Mouse (Mus musculus) embryonic facial prominence, embryonic 10.5 days (tissue): ENCODE measurements around the gene Gm2888. TPM values are rescaled to one million over a fixed set of nuclear protein-coding genes. Genes with fewer than 3 reads are reported as not detected.
A peak's percentile ranks its signal among the peaks of the same experiment; 100 is the strongest.
"Not testable (repeated sequence)": the region's sequence is repeated elsewhere in the genome, so short reads cannot be mapped to it uniquely, and the experiment has no call there.

Source experiments
- DNase-seq: peaks from one replicate; pipeline ENCODE4 v3.0.0-alpha.2; 2017; ENCODE audit warnings: low spot score
- H3K27ac ChIP-seq: fragments of 300-500 bp; sonication (generic); replicated peaks from 2 replicates; pipeline ENCODE4 v1.5.1; 2016; ENCODE audit warnings: mild to moderate bottlenecking
- H3K27me3 ChIP-seq: fragments of 300-500 bp; sonication (generic); replicated peaks from 2 replicates; pipeline ENCODE4 v1.6.1; 2016; ENCODE audit warnings: low read depth, mild to moderate bottlenecking; ENCODE audit not compliant: poor library complexity, severe bottlenecking
- H3K36me3 ChIP-seq: fragments of 300-500 bp; sonication (generic); replicated peaks from 2 replicates; pipeline ENCODE4 v1.6.1; 2016; ENCODE audit warnings: mild to moderate bottlenecking, moderate library complexity
- H3K4me1 ChIP-seq: fragments of 300-500 bp; sonication (generic); 2 replicates; pipeline ENCODE4 v1.6.1; 2016
- H3K4me3 ChIP-seq: fragments of 300-500 bp; sonication (generic); 2 replicates; pipeline ENCODE4 v1.5.1; 2016; ENCODE audit warnings: mild to moderate bottlenecking, moderate library complexity
- H3K9me3 ChIP-seq: fragments of 300-500 bp; sonication (generic); 2 replicates; pipeline ENCODE4 v1.6.1; 2016; ENCODE audit warnings: mild to moderate bottlenecking
- WGBS: fragments of 180-500 bp; shearing (Covaris S2); methylation state at CpG from one replicate; pipeline ENCODE4 v1.1.7; 2016; 5-methylcytosine and 5-hydroxymethylcytosine counted together
- polyA plus RNA-seq: library from polyadenylated mRNA; unstranded; fragments of >200 nt; fragmentation: Nextera tagmentation; extraction: Ambion mirVana; gene quantifications from 2 replicates; pipeline ENCODE4 v1.2.1, GENCODE M21; 2016

Gene Gm2888
- not detected in 2 replicates for polyA plus RNA-seq

DNA sequence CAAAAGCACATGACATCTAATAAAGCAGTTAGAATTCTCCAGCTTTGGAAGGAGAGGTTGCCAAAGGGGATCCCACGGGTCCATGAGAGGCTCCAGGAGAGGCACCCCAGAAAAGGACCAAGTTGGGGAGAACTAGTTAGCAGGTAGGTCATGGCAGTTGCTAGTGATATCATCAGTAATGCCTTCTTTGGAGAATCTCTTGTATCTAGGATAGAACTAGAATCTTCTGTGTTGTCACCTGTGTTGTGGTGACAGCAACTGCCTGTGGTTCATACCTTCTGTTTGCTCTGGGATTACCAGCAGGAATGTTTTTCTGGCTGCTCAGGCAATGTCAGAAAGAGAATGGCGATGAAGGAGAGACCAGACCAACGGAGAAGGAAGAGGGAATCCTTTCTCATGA is at the start of gene Gm2888:
TSS of gene Gm2888 (plus strand) at position 301 of the 400 bp plus-strand sequence.
- H3K4me3 ChIP-seq, H3K4me1 ChIP-seq, H3K27me3 ChIP-seq, DNase-seq, H3K36me3 ChIP-seq, H3K9me3 ChIP-seq, H3K27ac ChIP-seq: not testable (repeated sequence)
- WGBS: 79% methylated on average over 3 of the region's 3 CpGs

DNA sequence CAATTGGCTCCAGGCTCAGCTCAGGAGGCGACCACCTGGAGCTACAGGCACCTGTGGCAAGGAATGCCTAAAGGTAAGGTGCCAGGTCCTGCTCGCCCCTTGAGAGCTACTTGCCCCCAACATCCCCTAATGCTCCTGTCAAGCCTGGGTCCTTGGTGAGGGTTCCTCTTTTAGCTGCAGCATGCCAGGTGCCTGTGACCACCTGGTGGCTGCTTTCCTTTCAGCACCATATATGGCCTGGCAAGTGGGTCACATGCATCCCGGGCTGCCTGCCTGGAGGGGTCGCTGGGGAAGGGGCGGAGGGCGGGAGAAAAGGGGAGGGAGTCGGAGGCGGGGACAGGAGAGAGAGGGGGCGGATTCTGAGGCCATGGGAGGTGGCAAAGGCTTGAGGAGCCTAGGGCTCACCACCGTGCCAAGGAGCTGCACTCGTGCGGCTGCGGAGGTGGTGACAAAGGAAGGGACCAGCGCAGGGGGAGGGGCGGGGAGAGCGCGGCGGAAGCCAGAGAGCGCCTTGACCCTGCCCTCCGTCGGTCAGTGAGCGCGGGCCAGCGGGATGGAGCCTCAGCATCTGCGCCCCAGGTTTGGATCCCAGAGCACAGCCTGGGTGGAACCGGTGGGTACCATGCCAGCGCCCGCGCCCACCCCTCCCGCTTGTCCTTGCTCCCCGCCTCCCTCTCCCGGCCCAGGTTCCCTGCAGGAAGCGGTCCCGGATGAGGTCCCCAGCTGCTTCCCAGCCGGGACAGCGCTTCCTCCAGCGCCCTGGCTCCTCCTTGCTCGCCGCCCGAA is 19.1 kb downstream of the Gm2888 start, which contains the start of gene Gm2897:
TSS of gene Gm2897 (plus strand) at position 559 of the 786 bp plus-strand sequence.
- WGBS: 3% methylated on average over 37 of the region's 40 CpGs
- H3K36me3 ChIP-seq, H3K4me1 ChIP-seq, H3K27me3 ChIP-seq, H3K9me3 ChIP-seq: not testable (repeated sequence)
- Histone ChIP-seq H3K4me3 (peak within 1 kb of the TSS; percentile 62), H3K27ac (peak within 1 kb of the TSS; percentile 76)
- DNase-seq: peak; percentile 73

DNA sequence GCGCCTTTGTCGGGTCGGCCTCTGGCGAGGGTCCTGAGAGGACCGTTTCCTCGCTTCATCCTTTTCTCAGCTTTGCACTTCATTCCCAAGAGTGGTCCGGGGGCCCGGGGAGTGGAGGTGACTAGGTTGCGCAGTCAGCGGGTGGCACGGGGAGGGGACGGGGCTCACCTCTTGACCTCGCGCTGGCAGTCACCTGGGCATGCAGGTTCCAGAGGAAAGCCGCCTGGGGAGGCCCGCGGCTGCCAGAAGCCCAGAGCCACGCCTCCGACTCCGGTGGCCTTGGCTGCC is 19.7 kb downstream of the Gm2888 start:
- not testable (repeated sequence) for H3K4me1 ChIP-seq, H3K9me3 ChIP-seq, H3K27me3 ChIP-seq, H3K36me3 ChIP-seq
- peak; percentile 34 for DNase-seq
- Histone ChIP-seq H3K4me3 (peak overlapping the region; percentile 62), H3K27ac (peak overlapping the region; percentile 76)
- 1% methylated on average over 20 of the region's 20 CpGs for WGBS

DNA sequence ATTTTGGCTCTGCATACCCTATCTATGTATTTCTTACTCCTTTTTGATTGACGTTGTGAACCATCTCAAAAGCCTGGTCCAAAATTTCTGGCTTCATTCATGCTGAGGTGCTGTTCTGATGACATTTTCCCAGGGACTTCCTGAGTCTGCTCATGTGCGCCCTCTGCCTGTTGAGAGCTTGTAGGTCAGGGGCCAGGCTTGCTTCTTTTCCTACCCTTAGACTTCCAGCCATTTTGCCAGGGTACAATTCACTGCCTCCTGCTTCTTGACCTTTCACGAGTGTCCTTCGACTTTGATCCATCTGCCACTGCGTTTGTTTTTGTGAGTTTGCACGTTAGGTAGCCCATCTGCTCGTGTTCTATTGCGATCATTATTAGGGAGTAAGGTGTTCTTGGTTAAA is 20.3 kb downstream of the Gm2888 start:
- not testable (repeated sequence) for DNase-seq, H3K36me3 ChIP-seq, H3K27me3 ChIP-seq, H3K27ac ChIP-seq, H3K9me3 ChIP-seq, H3K4me1 ChIP-seq, H3K4me3 ChIP-seq
- 9% methylated on average over 7 of the region's 8 CpGs for WGBS

Other genes starting within 250 kb of the Gm2888 start
- gene Gm2897, start 19.3 kb downstream of the Gm2888 start, polyA plus RNA-seq: 3.2 and 3.6 TPM in 2 replicates
- gene Gm10340, start 104.0 kb downstream of the Gm2888 start, polyA plus RNA-seq: not detected in 2 replicates
- not detected in 2 replicates for gene Gm5795, start 158.3 kb downstream of the Gm2888 start, polyA plus RNA-seq
- 13.9 and 14.6 TPM in 2 replicates for gene D830030K20Rik, start 178.5 kb downstream of the Gm2888 start, polyA plus RNA-seq